Mouse (Mus musculus) liver, postnatal 0 days (tissue): ENCODE measurements around the gene Olfr733. TPM values are rescaled to one million over a fixed set of nuclear protein-coding genes. Genes with fewer than 3 reads are reported as not detected.

Experiments used
- ATAC-seq: fragments of 200-750 bp; cut with Nextera tagmentation; 2 replicates; pipeline ENCODE4 v1.8.0; 2017; ENCODE audit warnings: mild to moderate bottlenecking, moderate library complexity
- DNase-seq: peaks from one replicate; pipeline ENCODE4 v3.0.0-alpha.2; 2016
- H3K27ac ChIP-seq: fragments of 300-500 bp; sonication (generic); 2 replicates; pipeline ENCODE4 v1.5.1; 2014; ENCODE audit warnings: antibody characterized with exemption, moderate library complexity, mild to moderate bottlenecking, low read depth
- H3K27me3 ChIP-seq: fragments of 300-500 bp; sonication (generic); 2 replicates; pipeline ENCODE4 v1.6.1; 2014; ENCODE audit warnings: low read length, control low read depth, mixed read lengths; ENCODE audit not compliant: insufficient read depth
- H3K36me3 ChIP-seq: fragments of 300-500 bp; sonication (generic); replicated peaks from 2 replicates; pipeline ENCODE4 v1.6.1; 2014; ENCODE audit warnings: mild to moderate bottlenecking, control low read depth, low read length, moderate library complexity, mixed read lengths; ENCODE audit not compliant: insufficient read depth
- H3K4me1 ChIP-seq: fragments of 300-500 bp; sonication (generic); 2 replicates; pipeline ENCODE4 v1.6.1; 2014; ENCODE audit warnings: antibody characterized with exemption, mild to moderate bottlenecking, control low read depth; ENCODE audit not compliant: insufficient read depth
- H3K4me2 ChIP-seq: fragments of 300-500 bp; sonication (generic); 2 replicates; pipeline ENCODE4 v1.6.1; 2014; ENCODE audit warnings: low read depth, mild to moderate bottlenecking, low read length, moderate library complexity, mixed read lengths
- H3K4me3 ChIP-seq: fragments of 300-500 bp; sonication (generic); 2 replicates; pipeline ENCODE4 v1.5.1; 2014; ENCODE audit warnings: low read depth, low read length
- H3K9ac ChIP-seq: fragments of 300-500 bp; sonication (generic); replicated peaks from 2 replicates; pipeline ENCODE4 v1.6.1; 2014; ENCODE audit warnings: mild to moderate bottlenecking, moderate library complexity
- H3K9me3 ChIP-seq: fragments of 300-500 bp; sonication (generic); 2 replicates; pipeline ENCODE4 v1.6.1; 2016; ENCODE audit warnings: mild to moderate bottlenecking, control low read depth, low read length, mixed read lengths
- CTCF ChIP-seq: sonication (generic); IDR thresholded peaks from 2 replicates; pipeline ENCODE4 v1.5.1; 2016; ENCODE audit warnings: antibody characterized with exemption, low read depth
- EP300 ChIP-seq: IDR thresholded peaks from 2 replicates; pipeline ENCODE4 v1.6.1; 2016; ENCODE audit warnings: antibody characterized with exemption, low read depth, mild to moderate bottlenecking
- WGBS: fragments of 180-500 bp; shearing (Covaris S2); extraction: QIAGEN DNeasy Blood & Tissue Kit; methylation state at CpG from one replicate; pipeline ENCODE4 v1.1.7; 2014; ENCODE audit not compliant: insufficient replicate concordance; 5-methylcytosine and 5-hydroxymethylcytosine counted together
- polyA plus RNA-seq: library from polyadenylated mRNA; unstranded; fragments of >200 nt; fragmentation: Nextera tagmentation; extraction: Ambion mirVana; gene quantifications from 2 replicates; pipeline ENCODE4 v1.2.1, GENCODE M21; 2015

The Olfr733 gene
- not detected in 2 replicates for polyA plus RNA-seq

GRCm38 (mm10) chr14:50301422-50301821, at the start of gene Olfr733:
Olfr733 (minus strand) TSS chr14:50301522.
- no peaks in the 10 kb centered on the region for H3K36me3 ChIP-seq
- H3K4me3 ChIP-seq, result no peak within 1 kb of the TSS
- no peak for ATAC-seq
- no peaks in the 10 kb centered on the region for H3K27me3 ChIP-seq
- H3K9me3 ChIP-seq, result no peaks in the 10 kb centered on the region
- no peak within 1 kb of the TSS for H3K9ac ChIP-seq
- no peaks in the 10 kb centered on the region for H3K4me1 ChIP-seq
- TF ChIP-seq CTCF (no peak), EP300 (no peak)
- DNase-seq, result no peak
- H3K27ac ChIP-seq, result no peak within 1 kb of the TSS
- no peak within 1 kb of the TSS for H3K4me2 ChIP-seq

GRCm38 (mm10) chr14:50348796-50349195, 47.5 kb upstream of the Olfr733 start, which contains the start of gene Olfr735:
Olfr735 (minus strand) TSS chr14:50348872.
- Histone ChIP-seq H3K27ac (no peak within 1 kb of the TSS), H3K4me2 (no peak within 1 kb of the TSS), H3K27me3 (no peaks in the 10 kb centered on the region), H3K4me1 (no peaks in the 10 kb centered on the region), H3K4me3 (no peak within 1 kb of the TSS), H3K9me3 (no peaks in the 10 kb centered on the region), H3K9ac (no peak within 1 kb of the TSS), H3K36me3 (no peaks in the 10 kb centered on the region)
- 64% methylated on average over 2 of the region's 2 CpGs for WGBS
- no peak for ATAC-seq
- TF ChIP-seq EP300 (no peak), CTCF (no peak)
- no peak for DNase-seq

DNA sequence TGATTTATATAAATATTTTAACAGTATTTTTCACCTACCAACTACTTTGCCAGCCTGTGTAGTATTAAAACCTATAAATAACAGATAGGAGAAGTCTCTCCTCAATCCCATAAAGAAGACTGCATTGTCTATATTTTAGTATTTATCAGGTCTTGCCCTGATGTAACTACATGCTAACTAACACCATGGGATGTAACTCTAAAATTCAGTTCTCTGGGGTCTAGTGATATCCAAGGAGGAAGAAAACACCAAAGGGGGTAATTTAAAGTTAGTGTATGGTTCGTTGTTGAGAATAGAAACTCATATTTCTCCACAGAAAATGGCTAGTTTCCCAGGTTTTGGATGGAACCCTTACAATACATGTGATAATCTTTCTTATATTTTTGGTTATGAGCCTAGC, 25.3 kb upstream of the Olfr733 start, which contains the start of gene Olfr734:
Olfr734 (minus strand) TSS at position 101 of the 400 bp plus-strand sequence.
- Histone ChIP-seq H3K27me3 (no peaks in the 10 kb centered on the region), H3K4me2 (no peak within 1 kb of the TSS), H3K4me3 (no peak within 1 kb of the TSS), H3K36me3 (no peaks in the 10 kb centered on the region), H3K4me1 (no peaks in the 10 kb centered on the region), H3K27ac (no peak within 1 kb of the TSS), H3K9me3 (no peaks in the 10 kb centered on the region), H3K9ac (no peak within 1 kb of the TSS)
- no peak for TF ChIP-seq EP300
- no peak for TF ChIP-seq CTCF
- DNase-seq (no peak), ATAC-seq (no peak)
- 42% methylated on average over 1 of the region's 1 CpGs for WGBS

DNA sequence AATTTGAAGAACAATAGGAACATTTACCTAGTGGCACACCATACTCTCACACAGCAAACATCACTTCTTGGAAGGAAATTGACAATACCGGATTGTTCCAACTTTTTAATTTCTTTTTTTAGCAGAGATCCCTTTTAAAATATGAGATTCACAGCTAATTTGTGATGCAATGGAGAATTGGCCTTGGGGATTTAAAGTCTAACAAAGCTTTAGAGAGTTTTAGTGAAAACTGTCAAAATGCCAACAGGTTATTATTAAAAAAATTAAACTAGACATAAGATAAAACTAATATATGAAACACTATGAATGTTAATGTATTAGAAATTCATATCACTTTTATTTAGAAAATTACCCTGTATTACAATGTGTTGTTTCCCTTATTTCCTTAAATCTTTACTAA, 17.2 kb downstream of the Olfr733 start, which contains the start of gene Olfr732:
Olfr732 (minus strand) TSS at position 101 of the 400 bp plus-strand sequence.
- WGBS, result 75% methylated on average over 1 of the region's 1 CpGs
- DNase-seq, result no peak
- TF ChIP-seq CTCF (no peak), EP300 (no peak)

More for the DNA sequence above, 17.2 kb downstream of the Olfr733 start, which contains the start of gene Olfr732:
- Histone ChIP-seq H3K36me3 (no peaks in the 10 kb centered on the region), H3K4me3 (no peak within 1 kb of the TSS), H3K9ac (no peak within 1 kb of the TSS), H3K4me1 (no peaks in the 10 kb centered on the region), H3K27ac (no peak within 1 kb of the TSS), H3K4me2 (no peak within 1 kb of the TSS), H3K27me3 (no peaks in the 10 kb centered on the region), H3K9me3 (no peaks in the 10 kb centered on the region)
- ATAC-seq, result no peak

Other genes with a start within 250 kb of the Olfr733 start
- gene Olfr726, start 210.6 kb downstream of the Olfr733 start, polyA plus RNA-seq, result not detected in 2 replicates
- gene Olfr727, start 178.3 kb downstream of the Olfr733 start, polyA plus RNA-seq, result not detected in 2 replicates
- gene Olfr728, start 158.8 kb downstream of the Olfr733 start, polyA plus RNA-seq, result not detected in 2 replicates
- not detected in 2 replicates for gene Olfr729, start 148.6 kb downstream of the Olfr733 start, polyA plus RNA-seq
- not detected in 2 replicates for gene Olfr730, start 113.3 kb downstream of the Olfr733 start, polyA plus RNA-seq
- not detected in 2 replicates for gene Olfr731, start 59.7 kb downstream of the Olfr733 start, polyA plus RNA-seq
- gene Olfr732, start 17.3 kb downstream of the Olfr733 start, polyA plus RNA-seq, result not detected in 2 replicates
- gene Olfr734, start 25.2 kb upstream of the Olfr733 start, polyA plus RNA-seq, result not detected in 2 replicates
- gene Olfr735, start 47.4 kb upstream of the Olfr733 start, polyA plus RNA-seq, result 0.04 TPM in 1 of 2 replicates, not detected in the other
- 0.20 and 0.27 TPM in 2 replicates for gene Tlr11, start 56.4 kb upstream of the Olfr733 start, polyA plus RNA-seq
- gene Olfr736, start 79.6 kb upstream of the Olfr733 start, polyA plus RNA-seq, result not detected in 2 replicates
- not detected in 2 replicates for gene Olfr738, start 106.0 kb upstream of the Olfr733 start, polyA plus RNA-seq
- not detected in 2 replicates for gene Olfr739, start 117.1 kb upstream of the Olfr733 start, polyA plus RNA-seq
- not detected in 2 replicates for gene Olfr740, start 144.0 kb upstream of the Olfr733 start, polyA plus RNA-seq
- gene Olfr741, start 171.2 kb upstream of the Olfr733 start, polyA plus RNA-seq, result not detected in 2 replicates
- gene Olfr742, start 202.1 kb upstream of the Olfr733 start, polyA plus RNA-seq, result not detected in 2 replicates
- not detected in 2 replicates for gene Olfr743, start 220.3 kb upstream of the Olfr733 start, polyA plus RNA-seq